Mouse (Mus musculus) ES-Bruce4 (cell line): ENCODE measurements around the gene Klf9.

Source experiments
- CTCF ChIP-seq: IDR thresholded peaks from one replicate; pipeline ENCODE4 v1.8.1; 2011; ENCODE audit warnings: low read depth, low read length
- POLR2A ChIP-seq: IDR thresholded peaks from one replicate; pipeline ENCODE4 v1.8.1; 2011; ENCODE audit warnings: low read length; ENCODE audit not compliant: insufficient read depth

GRCm38 (mm10) chr19:23107335-23107734 is 33.7 kb upstream of the Klf9 start:
- TF ChIP-seq CTCF (no peak), POLR2A (no peak)
